Mouse (Mus musculus) forebrain, embryonic 11.5 days (tissue): Measurements from ENCODE around the gene Olfr588-ps1. TPM values are rescaled to one million over a fixed set of nuclear protein-coding genes. Genes with fewer than 3 reads are reported as not detected.

Experiments used
- polyA plus RNA-seq: library from polyadenylated mRNA; unstranded; fragments of >200 nt; fragmentation: Nextera tagmentation; extraction: Ambion mirVana; gene quantifications from 2 replicates; pipeline ENCODE4 v1.2.1, GENCODE M21; 2014

Olfr588-ps1 gene
- polyA plus RNA-seq, 1 experiment from 2014 or later: not detected

Other genes starting within 250 kb of the Olfr588-ps1 start
- gene Olfr569, start 250.0 kb upstream of the Olfr588-ps1 start, polyA plus RNA-seq: not detected in 2 replicates
- gene Olfr570, start 246.3 kb upstream of the Olfr588-ps1 start, polyA plus RNA-seq: not detected in 2 replicates
- gene Olfr571, start 223.3 kb upstream of the Olfr588-ps1 start, polyA plus RNA-seq: 0.17 and 0.19 TPM in 2 replicates
- not detected in 2 replicates for gene Olfr572, start 216.5 kb upstream of the Olfr588-ps1 start, polyA plus RNA-seq
- gene Olfr573-ps1, start 198.3 kb upstream of the Olfr588-ps1 start, polyA plus RNA-seq: not detected in 2 replicates
- not detected in 2 replicates for gene Olfr574, start 192.4 kb upstream of the Olfr588-ps1 start, polyA plus RNA-seq
- not detected in 2 replicates for gene Olfr575, start 182.1 kb upstream of the Olfr588-ps1 start, polyA plus RNA-seq
- not detected in 2 replicates for gene Olfr576, start 178.2 kb upstream of the Olfr588-ps1 start, polyA plus RNA-seq
- gene Olfr577, start 164.9 kb upstream of the Olfr588-ps1 start, polyA plus RNA-seq: not detected in 2 replicates
- not detected in 2 replicates for gene Olfr578, start 151.6 kb upstream of the Olfr588-ps1 start, polyA plus RNA-seq
- gene Olfr582, start 102.9 kb upstream of the Olfr588-ps1 start, polyA plus RNA-seq: not detected in 2 replicates
- gene Olfr583, start 89.6 kb upstream of the Olfr588-ps1 start, polyA plus RNA-seq: not detected in 2 replicates
- gene Olfr584, start 59.0 kb upstream of the Olfr588-ps1 start, polyA plus RNA-seq: not detected in 2 replicates
- gene Olfr585, start 43.2 kb upstream of the Olfr588-ps1 start, polyA plus RNA-seq: not detected in 2 replicates
- not detected in 2 replicates for gene Olfr586, start 15.2 kb upstream of the Olfr588-ps1 start, polyA plus RNA-seq
- gene Olfr589, start 15.5 kb downstream of the Olfr588-ps1 start, polyA plus RNA-seq: not detected in 2 replicates
- not detected in 2 replicates for gene Olfr591, start 37.5 kb downstream of the Olfr588-ps1 start, polyA plus RNA-seq
- not detected in 2 replicates for gene Olfr592, start 43.9 kb downstream of the Olfr588-ps1 start, polyA plus RNA-seq
- not detected in 2 replicates for gene Olfr593, start 71.0 kb downstream of the Olfr588-ps1 start, polyA plus RNA-seq
- gene Olfr594, start 76.1 kb downstream of the Olfr588-ps1 start, polyA plus RNA-seq: not detected in 2 replicates
- gene Usp17ld, start 111.6 kb downstream of the Olfr588-ps1 start, polyA plus RNA-seq: not detected in 2 replicates
- not detected in 2 replicates for gene Olfr596, start 164.8 kb downstream of the Olfr588-ps1 start, polyA plus RNA-seq
- gene Olfr597, start 175.4 kb downstream of the Olfr588-ps1 start, polyA plus RNA-seq: not detected in 2 replicates
- not detected in 2 replicates for gene Olfr598, start 182.7 kb downstream of the Olfr588-ps1 start, polyA plus RNA-seq
- not detected in 2 replicates for gene Olfr599, start 195.0 kb downstream of the Olfr588-ps1 start, polyA plus RNA-seq
- gene Olfr600, start 208.8 kb downstream of the Olfr588-ps1 start, polyA plus RNA-seq: not detected in 2 replicates
- not detected in 2 replicates for gene Olfr601, start 221.8 kb downstream of the Olfr588-ps1 start, polyA plus RNA-seq
- gene Olfr603, start 245.3 kb downstream of the Olfr588-ps1 start, polyA plus RNA-seq: not detected in 2 replicates